Mouse (Mus musculus) myocyte (in vitro differentiated cells): Measurements from ENCODE around the gene Gm20388. TPM values are rescaled to one million over a fixed set of nuclear protein-coding genes. Genes with fewer than 3 reads are reported as not detected.
"Not testable (repeated sequence)": the region's sequence is repeated elsewhere in the genome, so short reads cannot be mapped to it uniquely, and the experiment has no call there.

Experiments used
- H3K27me3 ChIP-seq: one replicate; pipeline ENCODE4 v1.6.1; 2011; ENCODE audit not compliant: control insufficient read depth, insufficient read depth, insufficient read length
- H3K36me3 ChIP-seq: one replicate; pipeline ENCODE4 v1.6.1; 2011; ENCODE audit not compliant: control insufficient read depth, insufficient read depth
- H3K4me2 ChIP-seq: one replicate; pipeline ENCODE4 v1.6.1; 2011; ENCODE audit warnings: low read depth, control low read depth
- H3K4me3 ChIP-seq: one replicate; pipeline ENCODE4 v1.5.1; 2011; ENCODE audit warnings: mild to moderate bottlenecking, control low read depth, moderate library complexity
- H3K79me2 ChIP-seq: one replicate; pipeline ENCODE4 v1.6.1; 2011; ENCODE audit not compliant: control insufficient read depth, insufficient read depth
- H3ac ChIP-seq: one replicate; pipeline ENCODE4 v1.6.1; 2011; ENCODE audit not compliant: control insufficient read depth, insufficient read length
- CEBPB ChIP-seq: IDR thresholded peaks from 2 replicates; pipeline ENCODE4 v1.6.1; 2011; ENCODE audit warnings: mild to moderate bottlenecking, moderate library complexity; ENCODE audit not compliant: poor library complexity, insufficient read depth, severe bottlenecking
- E2F4 ChIP-seq: IDR thresholded peaks from one replicate; pipeline ENCODE4 v1.6.1; 2011; ENCODE audit warnings: mild to moderate bottlenecking, control low read depth, moderate library complexity; ENCODE audit not compliant: insufficient read depth
- MAX ChIP-seq: IDR thresholded peaks from one replicate; pipeline ENCODE4 v1.6.1; 2011; ENCODE audit warnings: low read depth, mild to moderate bottlenecking, control low read depth
- MYOD1 ChIP-seq, 3 experiments: IDR thresholded peaks; one replicate each; pipeline ENCODE4 v1.6.1; 2011; ENCODE audit warnings: control low read depth in 2 of 3, low read depth in 2 of 3, mild to moderate bottlenecking in 2 of 3, moderate library complexity in 1 of 3; ENCODE audit not compliant: insufficient read length in 2 of 3, control insufficient read depth in 1 of 3
- MYOG ChIP-seq, 3 experiments: IDR thresholded peaks; one replicate each; pipeline ENCODE4 v1.6.1; 2011; ENCODE audit warnings: control low read depth in 2 of 3, low read depth in 2 of 3, mild to moderate bottlenecking in 2 of 3; ENCODE audit not compliant: insufficient read length in 2 of 3, control insufficient read depth in 1 of 3, insufficient read depth in 1 of 3
- POLR2A ChIP-seq: IDR thresholded peaks from one replicate; pipeline ENCODE4 v1.6.1; 2011; ENCODE audit warnings: low read depth, mild to moderate bottlenecking, control low read depth, moderate library complexity; ENCODE audit not compliant: insufficient read length
- POLR2AphosphoS2 ChIP-seq: IDR thresholded peaks from one replicate; pipeline ENCODE4 v1.6.1; 2011; ENCODE audit warnings: low read depth, control low read depth; ENCODE audit not compliant: insufficient read length
- REST ChIP-seq: IDR thresholded peaks from one replicate; pipeline ENCODE4 v1.6.1; 2011; ENCODE audit warnings: mild to moderate bottlenecking, control low read depth, moderate library complexity; ENCODE audit not compliant: insufficient read depth, insufficient read length
- SRF ChIP-seq: IDR thresholded peaks from one replicate; pipeline ENCODE4 v1.6.1; 2011; ENCODE audit warnings: low read depth; ENCODE audit not compliant: control insufficient read depth, insufficient read length
- TCF12 ChIP-seq: IDR thresholded peaks from one replicate; pipeline ENCODE4 v1.6.1; 2011; ENCODE audit warnings: mild to moderate bottlenecking, control low read depth; ENCODE audit not compliant: poor library complexity, insufficient read depth, severe bottlenecking
- TCF3 ChIP-seq: IDR thresholded peaks from one replicate; pipeline ENCODE4 v1.6.1; 2011; ENCODE audit warnings: low read depth, control low read depth; ENCODE audit not compliant: insufficient read length
- USF1 ChIP-seq: IDR thresholded peaks from one replicate; pipeline ENCODE4 v1.6.1; 2011; ENCODE audit warnings: low read depth, mild to moderate bottlenecking, control low read depth, moderate library complexity
- polyA plus RNA-seq: library from polyadenylated mRNA; unstranded; fragments of >200 nt; fragmentation: generic; extraction: Trizol; gene quantifications from one replicate; pipeline ENCODE4 v1.2.1, GENCODE M21; 2012; ENCODE audit warnings: missing spikeins

The Gm20388 gene
- polyA plus RNA-seq, 1 experiment = 15.3 TPM

DNA sequence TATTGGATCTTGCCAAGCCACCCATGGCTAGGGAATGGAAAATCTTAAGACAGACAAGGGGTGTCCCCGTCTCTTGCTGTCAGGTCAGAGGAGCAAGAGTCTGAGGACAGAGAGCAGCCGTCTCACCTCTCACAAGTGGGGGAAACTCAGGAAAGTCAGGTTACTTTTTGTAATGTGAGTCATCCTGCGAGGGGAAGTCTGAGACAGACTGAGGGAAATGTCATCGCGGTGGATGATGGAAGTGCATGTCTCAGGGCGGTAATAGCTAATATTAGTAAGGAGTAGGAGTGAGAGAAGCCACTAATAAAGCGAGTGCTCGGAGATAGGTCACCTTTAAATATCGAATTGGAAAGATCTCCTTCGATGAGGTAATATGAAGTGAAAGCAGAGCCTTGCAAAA, 798.5 kb downstream of the Gm20388 start:
- peaks cover 65% of the 10 kb centered on the region for H3K27me3 ChIP-seq
- no peaks in the 10 kb centered on the region for H3K36me3 ChIP-seq
- H3K4me3 ChIP-seq = no peak overlapping the region
- no peaks in the 10 kb centered on the region for H3K79me2 ChIP-seq
- H3ac ChIP-seq = no peak overlapping the region
- H3K4me2 ChIP-seq = no peak overlapping the region
- TF ChIP-seq TCF12 (no peak), CEBPB (no peak)

DNA sequence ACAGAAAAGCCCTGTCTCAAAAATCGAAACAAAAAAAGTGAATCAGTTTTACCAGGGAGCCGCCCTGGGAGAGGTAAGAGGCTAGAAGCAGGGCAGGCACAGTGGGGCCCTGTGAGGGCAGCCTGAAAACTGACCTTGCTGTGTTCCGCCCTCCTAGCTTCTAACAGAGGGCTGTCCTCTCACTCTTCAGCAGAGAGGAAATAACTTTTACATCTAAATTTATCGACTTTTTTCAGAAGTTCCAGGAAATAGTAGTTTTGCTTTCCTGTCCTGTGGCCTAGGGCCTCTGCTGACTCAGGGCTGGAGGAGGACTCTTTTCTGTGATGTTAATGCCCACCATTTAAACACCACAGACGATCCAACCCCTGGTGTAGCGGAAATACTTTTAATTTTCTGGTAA, 804.6 kb downstream of the Gm20388 start:
- no peaks in the 10 kb centered on the region for H3K36me3 ChIP-seq
- H3K79me2 ChIP-seq = no peaks in the 10 kb centered on the region
- TF ChIP-seq POLR2AphosphoS2 (no peak), USF1 (no peak), TCF12 (no peak), MAX (no peak), CEBPB (no peak), SRF (no peak), TCF3 (no peak), MYOD1 (IDR thresholded peaks at IDR 0.05; ENCODE audit: control insufficient read depth in 1 of 3, insufficient read length in 2 of 3, low read depth in 2 of 3) (no peak), REST (no peak), POLR2A (no peak), E2F4 (no peak), MYOG (IDR thresholded peaks at IDR 0.05; ENCODE audit: control insufficient read depth in 1 of 3, insufficient read depth in 1 of 3, insufficient read length in 2 of 3, low read depth in 2 of 3) (no peak)
- no peak overlapping the region for H3K4me3 ChIP-seq
- no peak overlapping the region for H3K4me2 ChIP-seq
- no peak overlapping the region for H3ac ChIP-seq
- H3K27me3 ChIP-seq = peaks cover 50% of the 10 kb centered on the region

DNA sequence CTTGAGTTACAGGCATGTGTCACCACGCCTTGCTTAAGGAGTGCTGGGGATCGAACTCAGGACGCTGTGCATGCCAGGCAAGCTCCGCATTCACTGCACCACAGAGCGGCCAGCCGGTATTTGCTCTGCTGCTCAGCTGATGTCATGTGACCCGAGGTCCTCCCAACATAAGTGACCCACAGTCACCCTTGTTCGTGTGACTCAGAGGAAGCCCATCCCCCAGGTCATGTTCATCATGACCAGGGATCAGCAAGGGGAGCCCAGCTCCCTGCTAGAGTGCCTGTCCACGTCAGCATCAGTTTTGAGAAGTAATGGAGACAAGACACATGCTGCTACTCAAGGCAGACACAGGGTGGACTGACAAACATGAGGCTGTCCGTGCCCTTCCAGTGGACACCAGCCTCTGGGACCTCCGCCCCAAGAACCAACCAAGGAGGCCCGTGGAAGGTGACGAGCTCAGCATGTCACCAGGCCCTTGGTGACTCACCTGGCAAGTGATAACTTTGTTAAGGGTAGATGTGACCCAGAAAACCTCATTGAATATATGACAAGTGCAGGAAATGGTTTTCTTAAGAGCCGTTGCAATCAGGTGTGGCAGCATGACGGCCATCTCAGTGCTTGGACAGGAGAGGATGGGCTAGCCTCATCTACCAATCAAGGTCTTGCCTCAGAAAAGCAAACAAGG, 805.5 kb downstream of the Gm20388 start:
- Histone ChIP-seq H3ac (no peak overlapping the region), H3K4me2 (no peak overlapping the region), H3K4me3 (no peak overlapping the region), H3K27me3 (peaks cover 45% of the 10 kb centered on the region), H3K36me3 (no peaks in the 10 kb centered on the region), H3K79me2 (no peaks in the 10 kb centered on the region)
- TF ChIP-seq TCF12 (no peak), TCF3 (no peak), MYOD1 (IDR thresholded peaks at IDR 0.05; ENCODE audit: control insufficient read depth in 1 of 3, insufficient read length in 2 of 3, low read depth in 2 of 3) (no peak), SRF (no peak), CEBPB (no peak), E2F4 (no peak), MAX (no peak), MYOG (IDR thresholded peaks at IDR 0.05; ENCODE audit: control insufficient read depth in 1 of 3, insufficient read depth in 1 of 3, insufficient read length in 2 of 3, low read depth in 2 of 3) (no peak), POLR2AphosphoS2 (no peak), USF1 (no peak), POLR2A (no peak), REST (no peak)

DNA sequence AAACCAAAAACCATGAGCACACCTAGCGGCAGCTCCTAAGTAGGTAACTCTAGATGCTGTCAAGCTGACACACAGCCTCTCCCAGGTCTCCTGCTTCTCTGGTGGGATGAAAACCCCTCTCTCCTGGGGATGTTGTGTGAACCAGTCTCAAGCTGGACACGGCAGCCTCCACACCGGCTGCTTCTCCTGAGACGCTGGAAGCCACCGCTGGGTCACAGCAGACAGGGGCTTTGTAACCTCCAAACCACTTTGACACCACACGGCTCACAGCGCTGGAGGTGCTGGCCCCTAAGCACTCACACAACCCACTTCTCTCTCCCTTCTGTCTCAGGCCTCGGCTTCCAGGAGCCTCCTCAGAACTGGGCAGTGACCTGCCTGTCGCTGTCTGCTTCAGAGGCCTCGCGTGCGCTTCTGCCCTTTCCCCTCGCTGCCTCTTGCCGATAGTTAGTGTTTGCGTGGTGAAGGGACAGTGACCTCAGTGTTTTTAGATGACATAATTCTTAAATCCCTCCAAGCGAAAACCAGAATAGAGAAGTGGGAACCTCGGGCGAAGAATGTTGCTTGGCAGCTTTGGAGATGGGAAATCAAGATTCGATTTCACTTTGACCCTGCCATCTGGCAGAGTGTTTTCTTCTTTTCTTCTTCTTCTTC, 809.1 kb downstream of the Gm20388 start:
- peaks cover 47% of the 10 kb centered on the region for H3K27me3 ChIP-seq
- TF ChIP-seq CEBPB (no peak), USF1 (no peak)
- H3K79me2 ChIP-seq = no peaks in the 10 kb centered on the region
- H3K36me3 ChIP-seq = no peaks in the 10 kb centered on the region
- H3K4me2 ChIP-seq = no peak overlapping the region
- H3K4me3 ChIP-seq = no peak overlapping the region
- H3ac ChIP-seq = no peak overlapping the region

DNA sequence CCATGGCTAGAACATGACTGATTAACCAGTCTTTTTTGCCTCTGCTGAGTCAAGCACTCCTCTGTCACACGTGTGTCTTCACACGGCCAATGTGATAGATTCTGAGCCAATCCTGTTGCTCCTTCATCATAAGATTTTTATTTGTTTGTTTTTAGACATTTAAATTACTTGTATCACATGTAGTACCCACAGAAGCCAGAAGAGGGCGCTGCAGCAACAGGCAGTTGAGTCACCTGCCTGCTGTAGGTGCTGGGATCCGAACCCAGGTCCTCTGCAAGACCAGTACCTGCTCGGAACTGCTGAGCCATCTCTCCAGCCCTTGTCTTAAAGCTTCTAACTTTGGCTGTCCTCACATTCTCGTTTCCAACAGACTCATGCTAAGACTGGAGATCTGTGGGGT, 812.4 kb downstream of the Gm20388 start:
- TF ChIP-seq E2F4 (no peak), POLR2A (no peak), CEBPB (no peak), SRF (no peak), POLR2AphosphoS2 (no peak), MAX (no peak), USF1 (no peak), MYOD1 (IDR thresholded peaks at IDR 0.05; ENCODE audit: control insufficient read depth in 1 of 3, insufficient read length in 2 of 3, low read depth in 2 of 3) (no peak), TCF12 (no peak), TCF3 (no peak), REST (no peak), MYOG (IDR thresholded peaks at IDR 0.05; ENCODE audit: control insufficient read depth in 1 of 3, insufficient read depth in 1 of 3, insufficient read length in 2 of 3, low read depth in 2 of 3) (no peak)
- Histone ChIP-seq H3K36me3 (no peaks in the 10 kb centered on the region), H3K4me3 (no peak overlapping the region), H3ac (no peak overlapping the region), H3K27me3 (peaks cover 45% of the 10 kb centered on the region), H3K79me2 (no peaks in the 10 kb centered on the region), H3K4me2 (no peak overlapping the region)

DNA sequence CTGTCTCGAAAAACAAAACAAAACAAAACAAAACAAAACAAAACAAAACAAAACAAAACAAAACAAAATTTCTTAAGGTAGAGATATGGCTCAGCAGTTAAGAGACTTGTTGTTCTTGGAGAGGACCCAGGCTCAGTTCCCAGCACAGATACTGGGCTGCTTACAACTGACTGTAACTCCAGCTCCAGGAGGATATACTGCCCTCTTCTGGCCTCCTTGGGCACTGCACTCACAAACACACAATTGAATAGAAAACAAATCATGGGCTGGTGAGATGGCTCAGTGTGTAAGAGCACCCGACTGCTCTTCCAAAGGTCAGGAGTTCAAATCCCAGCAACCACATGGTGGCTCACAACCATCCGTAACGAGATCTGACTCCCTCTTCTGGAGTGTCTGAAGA, 813.5 kb downstream of the Gm20388 start:
- H3K27me3 ChIP-seq = peaks cover 41% of the 10 kb centered on the region
- H3K79me2 ChIP-seq = not testable (repeated sequence)

More for the DNA sequence above, 813.5 kb downstream of the Gm20388 start:
- not testable (repeated sequence) for H3K36me3 ChIP-seq, H3K4me3 ChIP-seq, H3ac ChIP-seq, H3K4me2 ChIP-seq
